Mouse (Mus musculus) adrenal gland, postnatal 4 days (tissue): ENCODE data around the gene Hoxd12. TPM values are rescaled to one million over a fixed set of nuclear protein-coding genes. Genes with fewer than 3 reads are reported as not detected.

Experiments used
- DNase-seq, 2 experiments: peaks; one replicate each; pipeline ENCODE4 v3.0.0; 2021 to 2022; ENCODE audit warnings: low spot score in 2 of 2, mixed read lengths in 2 of 2
- total RNA-seq, 2 experiments: library from RNA; stranded (reverse); gene quantifications; 2 replicates each; pipeline ENCODE4 v1.2.3; 2021

Hoxd12 gene
- total RNA-seq, 2 experiments from 2014 or later = not detected

DNA sequence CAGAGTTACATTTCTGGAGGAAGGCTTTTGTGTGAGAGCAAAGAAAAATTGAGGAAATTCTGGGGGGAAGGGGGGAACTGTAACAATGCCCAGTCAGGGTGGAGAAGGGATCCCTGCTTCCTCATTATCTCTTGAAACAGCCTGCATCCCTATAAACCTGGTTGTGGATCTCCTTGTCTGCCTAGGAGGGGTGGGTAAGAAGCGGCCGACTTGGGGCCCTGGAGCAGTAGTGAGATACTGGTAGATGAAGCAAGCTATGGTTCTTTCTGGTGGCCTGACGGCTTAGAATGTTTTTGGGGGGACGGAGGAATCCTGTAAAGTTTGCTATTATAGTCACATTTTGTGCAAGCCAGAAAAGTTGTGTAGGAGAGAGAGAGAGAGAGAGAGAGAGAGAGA lies 18.6 kb downstream of the Hoxd12 start:
- DNase-seq = no peak

GRCm38 (mm10) chr2:74694066-74694465 lies 19.3 kb downstream of the Hoxd12 start:
- no peak for DNase-seq

DNA sequence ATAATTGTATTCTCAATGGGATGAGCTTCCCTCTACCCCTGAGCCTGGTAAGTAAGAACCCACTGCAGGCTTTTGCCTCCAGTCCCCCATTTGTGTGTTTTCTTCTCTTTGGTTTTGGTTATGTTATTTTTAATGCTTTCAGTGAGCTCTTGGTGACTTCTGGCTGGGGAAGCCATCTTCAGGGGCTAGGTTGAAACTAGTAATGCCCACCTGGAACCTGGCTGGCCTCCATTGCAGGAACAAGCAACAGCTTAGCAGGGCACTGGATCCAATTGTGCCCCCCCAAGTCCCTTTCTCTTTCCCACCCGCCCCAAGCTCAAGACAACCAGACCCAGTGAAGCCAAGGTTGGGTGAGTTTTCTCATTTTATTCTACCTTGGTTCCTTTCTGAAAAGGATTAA lies 20.6 kb downstream of the Hoxd12 start:
- DNase-seq = no peak

DNA sequence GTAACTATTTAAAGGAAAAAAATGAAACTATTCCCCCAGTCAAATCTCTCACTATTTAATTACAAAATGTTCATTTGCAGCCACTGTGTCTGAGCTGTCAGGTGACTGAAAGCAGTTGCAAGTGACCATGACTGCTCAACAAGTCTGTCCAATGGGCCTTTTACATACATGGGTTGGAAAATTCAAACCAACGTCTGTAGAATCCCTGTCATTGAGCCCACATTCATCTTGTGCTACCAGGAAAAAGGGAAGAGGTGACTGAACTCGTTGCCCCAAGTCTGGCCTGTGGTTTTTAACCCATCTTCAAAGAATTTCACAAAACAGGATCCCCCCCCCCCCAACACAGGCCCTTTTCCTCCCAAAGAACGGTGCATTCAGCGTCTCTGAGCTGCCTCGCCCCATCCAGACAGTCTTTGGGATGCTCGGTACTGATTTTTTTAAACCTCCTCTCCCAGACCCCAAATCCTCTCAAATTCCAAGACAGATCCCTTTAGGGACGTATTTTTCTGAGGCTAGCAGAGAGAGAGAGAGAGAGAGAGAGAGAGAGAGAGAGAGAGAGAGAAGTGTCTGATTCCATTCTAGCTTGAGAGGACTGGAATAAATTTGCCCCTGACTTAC lies 21.1 kb downstream of the Hoxd12 start:
- no peak for DNase-seq

DNA sequence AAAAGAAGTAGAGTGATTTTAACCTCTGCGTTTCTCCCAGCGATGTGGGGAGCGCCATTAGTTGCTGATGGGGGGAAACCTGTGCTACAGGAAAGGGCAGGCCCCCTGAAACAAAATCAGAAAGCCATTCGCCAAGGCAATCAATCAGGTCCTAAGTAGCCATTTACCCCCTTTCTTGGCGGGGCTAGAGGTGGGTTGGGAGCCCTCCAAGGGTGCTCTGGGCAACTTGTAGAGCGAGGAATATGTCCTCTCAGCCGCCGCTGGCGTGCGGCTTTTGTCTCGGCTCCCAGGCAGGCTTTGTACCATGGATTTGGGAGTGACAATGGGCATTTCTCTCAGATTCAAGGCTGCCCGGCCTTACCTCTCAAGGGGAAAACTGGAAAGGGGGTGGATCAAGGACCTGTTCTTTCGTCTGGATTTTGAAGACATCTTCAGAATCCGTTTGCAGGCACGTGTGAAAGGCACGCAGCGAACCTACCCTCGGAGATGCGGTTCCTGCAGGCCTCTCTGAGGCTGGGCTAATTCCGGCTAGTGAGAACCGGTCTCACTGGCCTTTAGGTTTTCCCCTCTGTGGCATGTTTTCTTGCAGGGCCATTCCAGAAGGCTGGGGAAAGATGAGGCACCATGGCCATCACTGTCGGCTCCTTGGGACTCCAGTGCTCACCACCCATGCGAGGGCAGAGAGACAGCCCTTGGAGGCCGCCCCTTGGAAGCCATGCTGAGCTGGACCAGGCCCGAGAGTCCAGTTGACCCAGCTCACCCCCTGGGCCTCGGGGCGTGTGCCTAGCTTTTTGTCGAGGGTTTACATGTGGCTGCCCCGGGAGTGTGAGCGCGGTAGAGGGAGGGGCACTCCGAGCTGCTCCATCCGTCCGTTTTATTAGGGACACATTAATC lies 21.9 kb downstream of the Hoxd12 start:
- no peak for DNase-seq

DNA sequence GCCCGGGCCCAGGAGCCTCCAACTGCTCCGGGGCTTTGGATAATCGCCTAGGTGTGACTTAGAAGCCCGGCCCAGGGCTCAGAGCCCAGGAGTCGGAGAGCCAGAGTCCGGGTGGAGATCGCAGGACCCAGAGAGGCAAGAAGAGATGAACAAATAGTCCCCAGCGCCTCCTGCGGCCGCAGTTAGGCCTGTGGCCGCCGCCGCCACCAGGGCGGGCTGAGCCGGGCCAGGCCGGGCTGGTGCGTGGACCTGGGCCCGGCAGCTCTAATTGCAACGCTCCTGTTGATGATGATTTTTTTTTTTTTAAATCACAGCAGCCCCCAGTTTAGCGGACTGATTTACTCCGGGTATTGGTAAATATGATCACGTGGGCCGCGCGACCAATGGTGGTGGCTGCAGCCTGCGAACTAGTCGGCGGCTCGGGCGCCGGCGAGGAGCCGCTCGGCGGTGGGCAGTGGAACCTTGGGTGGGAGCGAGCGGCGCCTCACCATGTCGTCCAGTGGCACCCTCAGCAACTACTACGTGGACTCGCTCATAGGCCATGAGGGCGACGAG lies 22.8 kb downstream of the Hoxd12 start, which contains the start of gene Hoxd9:
Gene Hoxd9, plus strand, starts transcription at position 161 of the 555 bp plus-strand sequence.
- no peak for DNase-seq

GRCm38 (mm10) chr2:74698201-74699052 lies 23.6 kb downstream of the Hoxd12 start:
- DNase-seq = no peak

- DNase-seq = no peak
Measured at GRCm38 (mm10) chr2:74699053-74699430, 24.2 kb downstream of the Hoxd12 start.

DNA sequence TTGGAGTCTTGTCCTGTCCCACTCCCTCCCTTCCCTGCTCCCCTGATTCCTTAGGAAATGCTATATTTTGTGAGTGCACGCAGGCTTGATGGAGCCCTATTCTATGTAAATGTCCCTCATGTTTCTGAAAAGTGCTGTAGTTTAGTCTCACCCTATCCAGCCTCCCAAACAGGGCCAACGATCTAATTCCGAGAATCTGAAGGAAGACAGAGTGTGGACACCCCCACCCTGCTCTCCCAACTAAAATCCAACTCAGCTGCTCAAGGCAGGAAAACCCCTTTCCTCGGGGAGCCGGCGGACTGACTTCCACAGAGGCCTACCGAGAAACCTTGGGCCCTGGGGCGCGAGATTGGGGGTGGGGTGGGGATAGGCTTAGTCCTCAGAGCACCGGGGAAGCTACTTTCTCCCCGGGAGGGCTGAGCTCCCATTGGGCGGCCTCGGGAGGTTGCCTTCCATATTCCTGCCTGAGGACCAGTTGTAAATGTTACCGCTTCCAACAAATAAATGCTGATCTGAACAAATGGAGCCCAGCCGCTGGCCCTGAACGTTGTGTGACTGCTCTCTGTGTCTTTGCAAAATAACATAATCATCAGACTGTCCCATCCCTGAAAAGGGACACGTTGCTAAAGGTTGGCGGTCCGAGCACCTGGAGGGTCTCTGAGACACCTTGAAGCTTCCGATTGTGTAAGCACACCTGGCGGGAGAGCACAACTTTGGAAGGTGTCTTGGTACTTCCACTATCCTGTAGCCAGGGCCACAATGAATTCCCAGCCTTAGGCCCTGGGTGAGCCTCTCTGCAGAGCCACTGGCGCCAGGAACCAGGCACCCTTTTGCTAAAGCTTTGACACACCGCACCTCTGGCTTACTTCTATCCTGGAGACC lies 25.1 kb downstream of the Hoxd12 start:
- DNase-seq = no peak

GRCm38 (mm10) chr2:74700546-74701112 lies 25.8 kb downstream of the Hoxd12 start:
- DNase-seq = no peak

- no peak for DNase-seq
Measured at GRCm38 (mm10) chr2:74701949-74702819, 27.4 kb downstream of the Hoxd12 start.

- DNase-seq = no peak
Measured at GRCm38 (mm10) chr2:74702820-74703219, 28.0 kb downstream of the Hoxd12 start.

DNA sequence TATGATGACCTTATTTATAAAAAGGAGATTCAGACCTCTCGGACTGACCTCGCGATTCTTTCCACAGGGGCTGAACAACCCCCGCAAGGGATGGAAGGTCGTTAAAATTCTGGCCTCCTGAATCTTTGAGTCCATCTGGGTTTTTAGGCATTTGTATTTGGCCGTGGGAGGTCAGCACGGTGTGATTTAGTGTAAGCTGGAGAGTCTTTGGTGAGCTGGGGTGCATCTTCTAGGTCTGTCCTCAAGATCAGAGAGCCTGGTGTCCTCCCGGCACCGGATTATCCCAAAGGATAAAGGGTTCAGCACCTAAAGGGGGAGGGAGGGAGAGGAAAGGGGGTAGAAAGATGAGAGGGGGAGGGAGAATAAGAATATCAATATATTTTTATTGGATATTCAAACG lies 28.5 kb downstream of the Hoxd12 start:
- no peak for DNase-seq

DNA sequence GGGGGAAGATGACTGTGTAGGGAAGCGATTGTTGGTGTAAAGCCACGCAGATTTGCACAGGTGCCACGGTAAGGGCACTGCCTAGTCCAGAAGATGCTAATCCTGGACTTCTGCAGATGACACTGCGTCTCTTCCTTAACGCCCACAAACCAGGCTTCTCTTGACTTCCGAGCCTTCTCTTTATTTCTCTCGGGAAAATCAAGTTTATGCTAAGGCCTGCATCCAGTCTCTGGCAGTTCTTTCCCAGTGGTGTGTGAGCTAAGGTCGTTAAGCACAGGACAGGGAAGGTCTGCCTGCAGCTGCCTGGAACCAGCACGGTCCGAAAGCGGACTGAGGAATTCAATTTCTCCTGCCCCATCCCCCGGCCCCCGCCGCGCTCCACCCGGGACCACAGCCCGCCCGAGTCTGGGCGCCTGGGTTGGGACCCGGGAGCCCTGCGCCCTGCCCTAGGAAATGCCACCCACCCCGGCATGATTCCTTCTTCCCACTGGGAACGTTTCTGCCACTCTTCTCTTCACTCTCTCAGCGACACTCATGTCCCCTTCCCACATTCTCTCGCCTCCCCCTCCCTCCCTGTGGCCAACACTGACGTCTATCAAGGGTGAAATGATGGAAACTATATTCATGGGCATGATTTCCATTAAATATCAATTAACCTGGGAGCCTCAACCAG lies 29.0 kb downstream of the Hoxd12 start:
- DNase-seq = no peak

GRCm38 (mm10) chr2:74704393-74704998 lies 29.7 kb downstream of the Hoxd12 start, which contains the start of gene Hoxd8:
Hoxd8 (plus strand) TSS chr2:74704615.
- DNase-seq = peak in 1 of 2 experiments; percentile 60

DNA sequence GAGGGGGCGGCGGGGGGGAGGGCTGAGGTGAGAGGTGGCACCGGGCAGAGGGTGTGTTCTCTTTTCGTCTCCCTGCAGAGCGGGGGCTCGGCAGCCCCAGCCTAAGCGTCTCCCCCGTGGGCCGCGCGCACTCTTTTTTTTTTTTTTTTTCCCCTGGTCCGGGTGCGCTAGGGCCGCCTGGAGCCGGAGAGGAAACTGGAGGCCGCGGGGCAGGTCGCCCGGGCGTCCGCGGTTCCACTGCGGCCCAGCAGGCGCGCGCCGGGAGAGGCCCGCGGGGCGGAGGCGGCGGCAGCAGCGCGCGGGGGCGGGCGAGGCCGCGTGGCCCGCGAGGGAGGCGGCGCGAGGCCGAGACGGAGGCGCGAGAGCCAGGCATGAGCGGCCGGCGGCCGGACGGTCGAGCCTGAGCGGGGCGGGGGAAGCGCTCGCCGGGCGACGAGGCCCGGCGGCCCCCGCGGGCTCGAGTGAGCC lies 30.2 kb downstream of the Hoxd12 start:
- DNase-seq = no peak

DNA sequence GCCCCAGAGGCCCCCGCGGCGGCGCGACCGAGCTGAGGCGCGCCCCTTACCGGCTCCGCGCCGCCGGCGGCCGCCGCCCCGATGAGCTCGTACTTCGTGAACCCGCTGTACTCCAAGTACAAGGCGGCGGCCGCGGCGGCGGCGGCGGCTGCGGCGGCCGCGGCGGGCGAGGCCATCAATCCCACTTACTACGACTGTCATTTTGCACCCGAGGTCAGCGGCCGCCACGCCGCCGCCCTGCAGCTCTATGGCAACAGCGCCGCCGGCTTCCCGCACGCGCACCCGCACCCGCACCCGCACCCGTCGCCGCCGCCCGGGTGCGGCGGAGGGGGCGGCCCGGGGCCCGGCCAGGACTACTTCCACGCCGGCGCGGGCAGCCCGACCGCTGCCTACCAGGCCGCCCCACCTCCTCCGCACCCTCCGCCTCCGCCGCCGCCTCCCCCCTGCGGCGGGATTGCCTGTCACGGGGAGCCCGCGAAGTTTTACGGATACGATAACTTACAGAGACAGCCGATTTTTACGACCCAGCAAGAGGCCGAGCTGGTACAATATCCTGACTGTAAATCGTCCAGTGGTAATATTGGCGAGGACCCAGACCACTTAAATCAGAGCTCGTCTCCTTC lies 30.8 kb downstream of the Hoxd12 start:
- DNase-seq = no peak
